Mouse (Mus musculus) 416B (cell line): ENCODE results near the gene Cdiptos.

ENCODE experiments used
- DNase-seq: peaks from one replicate; pipeline ENCODE4 v3.0.0; 2011; ENCODE audit warnings: low read depth

Gene Cdiptos

GRCm38 (mm10) chr7:126922624-126923060 lies 53.3 kb downstream of the Cdiptos start, which contains the start of gene Tmem219:
TSS of gene Tmem219 (minus strand) at chr7:126922917.
- DNase-seq: no peak
